Mouse (Mus musculus) ZHBTc4 (cell line): Measurements from ENCODE around the gene Nyap1.

Source experiments
- DNase-seq: peaks from one replicate; pipeline ENCODE4 v3.0.0-alpha.2; 2011; ENCODE audit warnings: low read depth, low spot score

The Nyap1 gene

DNA sequence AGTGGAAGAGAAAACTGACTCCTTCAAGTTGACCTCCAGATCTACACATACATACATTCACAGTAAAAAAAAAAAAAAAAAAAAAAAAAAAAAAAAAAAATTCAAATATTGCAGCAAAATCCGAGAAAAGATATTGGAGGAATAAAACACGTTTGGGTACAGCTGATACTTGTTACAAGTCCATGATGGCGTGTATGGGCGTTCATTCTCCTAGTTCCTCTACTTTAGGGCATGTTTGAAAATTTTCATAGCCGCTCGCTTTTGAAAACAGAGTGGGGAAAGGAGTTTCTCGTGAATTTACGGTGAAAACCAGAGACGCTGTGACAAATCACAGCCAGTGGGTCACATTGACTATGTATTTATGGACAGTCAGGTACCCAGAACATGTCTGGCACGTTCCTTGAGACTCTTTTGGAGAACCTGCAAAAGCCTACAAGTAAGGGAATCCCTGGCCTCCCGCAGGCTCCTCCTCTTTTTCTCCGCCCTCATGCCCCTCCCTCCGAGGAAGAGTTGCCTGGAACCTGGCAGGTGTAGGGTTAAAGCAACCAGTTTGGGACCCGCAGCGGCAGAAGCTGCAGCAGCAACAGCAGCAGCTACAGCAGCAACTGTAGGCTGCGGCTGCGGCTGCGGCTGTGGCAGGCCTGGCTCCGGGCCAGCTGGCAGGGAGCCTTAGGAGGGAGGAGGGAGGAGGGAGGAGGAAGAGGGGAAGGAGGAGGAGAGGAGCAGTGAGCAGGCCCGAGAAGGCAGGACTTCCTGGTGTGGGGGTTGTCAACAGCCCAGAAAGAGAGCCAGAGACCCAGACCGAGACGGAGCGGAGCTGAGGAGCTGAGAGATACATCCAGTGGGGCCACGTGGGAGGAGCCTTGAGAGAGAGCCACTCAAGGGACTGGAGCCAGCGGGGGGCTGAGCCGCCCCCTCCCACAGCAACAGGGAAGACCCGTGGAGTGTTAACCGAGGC lies 4.1 kb upstream of the Nyap1 start, which contains the start of gene Tsc22d4:
Gene Tsc22d4, plus strand, starts transcription at position 517 of the 958 bp plus-strand sequence.
- peak; percentile 96 for DNase-seq

DNA sequence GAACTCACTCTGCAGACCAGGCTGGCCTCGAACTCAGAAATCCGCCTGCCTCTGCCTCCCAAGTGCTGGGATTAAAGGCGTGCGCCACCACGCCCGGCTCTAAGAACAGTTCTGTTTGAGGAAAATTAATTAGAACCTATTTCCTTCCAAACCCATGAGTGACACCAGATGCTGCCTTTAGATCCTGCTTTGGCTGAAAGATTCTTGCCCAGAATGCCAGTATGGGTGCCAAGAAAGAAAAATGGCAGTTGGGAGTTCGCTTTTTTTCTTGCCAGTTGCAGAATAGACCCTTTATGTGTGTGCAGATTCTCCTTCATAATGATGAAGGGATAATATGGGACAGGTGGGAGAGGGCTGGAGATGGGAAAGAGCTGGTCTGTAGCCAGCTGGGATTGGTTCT lies 2.8 kb upstream of the Nyap1 start:
- DNase-seq = no peak

DNA sequence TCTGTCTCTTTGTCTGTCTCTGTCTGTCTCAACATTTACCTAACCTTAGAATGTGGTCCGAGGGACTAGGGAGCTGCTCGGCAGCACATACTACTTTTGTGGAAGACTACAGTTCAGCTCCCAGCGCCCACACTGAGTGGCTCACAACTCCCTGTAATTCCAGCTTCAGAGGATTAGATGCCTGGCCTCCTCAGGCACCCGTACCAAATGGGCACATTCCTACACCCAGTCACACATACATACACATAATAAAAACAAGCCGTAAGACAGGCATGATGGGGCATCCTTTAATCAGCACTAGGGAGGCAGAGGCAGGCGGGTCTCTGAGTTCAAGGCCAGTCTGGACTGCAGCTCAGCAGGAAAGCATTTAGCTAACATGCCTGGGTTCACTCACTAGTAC lies 1.4 kb upstream of the Nyap1 start:
- no peak for DNase-seq

GRCm38 (mm10) chr5:137742048-137742447 lies 641 bp upstream of the Nyap1 start:
- no peak for DNase-seq

DNA sequence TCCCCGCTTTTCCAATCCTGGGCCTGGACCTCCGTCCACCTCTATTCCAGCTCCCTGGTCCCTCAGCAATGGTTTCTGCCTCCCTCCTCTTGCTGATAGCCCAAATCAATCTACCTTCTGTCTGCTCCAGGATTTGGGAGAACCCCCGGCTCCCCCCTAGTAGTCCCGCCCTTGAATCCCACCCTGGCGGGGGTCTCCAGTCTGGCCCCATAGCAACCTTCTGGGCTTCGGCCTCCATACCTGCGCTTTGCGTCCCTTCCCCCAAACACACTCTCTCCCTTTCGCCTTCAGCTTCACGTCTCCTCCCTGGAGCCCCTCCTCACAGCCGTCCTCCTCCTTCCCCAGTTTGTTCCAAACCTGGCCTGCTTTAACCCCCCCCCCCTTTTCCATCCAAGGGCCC lies 901 bp downstream of the Nyap1 start:
- no peak for DNase-seq

- DNase-seq = no peak
Observed at GRCm38 (mm10) chr5:137739471-137739870, 1.9 kb downstream of the Nyap1 start.

GRCm38 (mm10) chr5:137738516-137738915 lies 2.9 kb downstream of the Nyap1 start:
- no peak for DNase-seq

DNA sequence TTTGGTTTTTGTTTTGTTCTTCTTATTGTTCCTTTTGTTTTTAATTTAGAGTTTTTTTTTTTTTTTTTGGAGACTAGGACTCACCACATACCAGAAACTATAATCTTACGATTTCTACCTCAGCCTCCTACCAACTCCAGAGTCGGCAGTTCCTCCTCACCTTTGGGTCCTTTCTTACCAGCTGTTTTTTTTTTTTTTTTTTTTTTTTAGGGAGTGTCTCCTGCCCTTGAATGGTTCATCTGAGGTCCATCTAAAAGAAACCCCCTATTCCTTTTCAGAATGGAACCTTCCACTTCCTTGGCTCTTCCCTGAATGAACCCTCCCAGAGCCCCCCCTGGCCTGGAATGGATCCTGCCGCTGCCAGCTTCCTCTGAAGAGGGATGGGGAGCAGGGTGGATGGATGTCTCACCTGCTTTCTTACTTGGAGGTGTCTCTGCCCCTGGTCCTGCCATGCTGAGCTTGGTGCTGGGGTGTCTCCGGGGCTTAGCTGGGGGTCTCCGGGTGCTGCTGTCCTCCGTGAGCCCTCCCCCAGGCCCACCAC lies 3.9 kb downstream of the Nyap1 start:
- peak; percentile 81 for DNase-seq

DNA sequence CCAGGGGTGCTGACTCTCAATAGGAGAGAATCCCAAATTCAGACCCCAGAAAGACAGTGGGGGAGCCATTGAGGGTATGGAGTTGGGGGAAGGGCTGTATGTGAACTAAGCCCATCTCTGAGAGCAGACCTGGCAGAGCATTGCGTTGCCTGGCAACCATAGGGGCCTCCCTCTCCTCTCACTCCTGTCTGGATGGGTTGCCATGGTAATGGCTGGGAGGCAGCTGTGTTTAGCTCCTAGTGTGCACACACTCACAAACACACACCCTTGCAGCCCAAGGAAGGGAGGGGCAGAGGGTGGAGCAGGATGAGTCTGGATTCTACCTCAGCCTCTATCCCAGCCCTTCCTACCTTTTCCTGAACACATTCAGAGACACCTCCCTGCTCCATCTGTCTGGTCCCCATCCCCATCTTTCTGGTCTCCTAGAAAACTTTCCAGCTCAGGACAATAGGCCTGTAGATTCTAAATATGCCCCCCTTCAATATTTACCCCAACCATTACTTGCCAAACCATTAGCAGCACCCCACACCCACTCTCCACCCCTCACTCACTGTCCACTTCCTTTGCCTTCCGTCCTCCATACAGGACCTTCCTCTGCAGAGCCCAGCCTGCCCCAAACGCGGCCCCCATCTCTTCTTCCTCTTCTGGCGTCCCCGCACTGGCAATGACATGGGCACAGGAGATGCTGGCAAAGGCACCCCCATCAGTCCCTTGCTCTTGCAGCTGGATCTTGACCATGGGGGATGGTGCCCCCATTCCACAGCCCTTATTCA lies 6.9 kb downstream of the Nyap1 start:
- peak; percentile 59 for DNase-seq

- DNase-seq = no peak
Observed at GRCm38 (mm10) chr5:137733638-137734288, 7.6 kb downstream of the Nyap1 start.

DNA sequence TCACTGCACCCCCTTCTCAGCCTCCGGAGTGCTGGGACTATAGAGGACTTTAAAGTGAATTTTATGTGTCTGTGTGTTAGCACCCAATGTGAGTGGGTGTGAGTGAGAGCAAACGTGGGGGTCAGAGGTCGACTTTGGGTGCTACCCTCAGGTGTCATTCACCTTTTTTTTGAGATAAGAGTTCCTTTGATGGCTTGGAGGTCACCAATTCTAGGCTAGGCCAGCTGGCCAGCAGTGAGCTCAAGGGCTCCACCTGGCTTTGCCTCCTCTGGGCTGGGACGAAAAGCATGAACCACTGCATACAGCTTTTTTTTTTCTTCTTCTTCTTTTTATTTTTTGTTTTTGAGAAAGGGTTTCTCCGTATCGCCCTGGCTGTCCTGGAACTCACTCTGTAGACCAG lies 14.6 kb downstream of the Nyap1 start:
- DNase-seq = no peak

DNA sequence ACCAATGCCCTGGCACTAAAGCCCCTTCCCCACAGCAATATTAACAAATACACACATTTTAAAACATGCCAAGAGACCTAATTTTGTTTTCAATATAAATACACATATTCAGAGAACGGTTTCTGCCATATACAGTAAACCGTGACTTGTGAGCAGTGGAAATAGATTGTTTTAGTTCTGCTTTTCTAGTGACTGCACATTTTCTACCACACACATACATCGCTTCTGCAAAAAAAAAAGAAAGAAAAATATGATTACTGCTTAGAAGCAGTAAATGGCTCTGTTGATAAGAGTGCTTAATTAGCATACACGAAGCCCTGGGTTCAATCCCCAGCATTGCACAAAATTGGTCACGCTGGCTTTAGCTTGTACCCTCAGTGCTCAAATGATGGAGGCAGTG lies 17.6 kb downstream of the Nyap1 start:
- no peak for DNase-seq

DNA sequence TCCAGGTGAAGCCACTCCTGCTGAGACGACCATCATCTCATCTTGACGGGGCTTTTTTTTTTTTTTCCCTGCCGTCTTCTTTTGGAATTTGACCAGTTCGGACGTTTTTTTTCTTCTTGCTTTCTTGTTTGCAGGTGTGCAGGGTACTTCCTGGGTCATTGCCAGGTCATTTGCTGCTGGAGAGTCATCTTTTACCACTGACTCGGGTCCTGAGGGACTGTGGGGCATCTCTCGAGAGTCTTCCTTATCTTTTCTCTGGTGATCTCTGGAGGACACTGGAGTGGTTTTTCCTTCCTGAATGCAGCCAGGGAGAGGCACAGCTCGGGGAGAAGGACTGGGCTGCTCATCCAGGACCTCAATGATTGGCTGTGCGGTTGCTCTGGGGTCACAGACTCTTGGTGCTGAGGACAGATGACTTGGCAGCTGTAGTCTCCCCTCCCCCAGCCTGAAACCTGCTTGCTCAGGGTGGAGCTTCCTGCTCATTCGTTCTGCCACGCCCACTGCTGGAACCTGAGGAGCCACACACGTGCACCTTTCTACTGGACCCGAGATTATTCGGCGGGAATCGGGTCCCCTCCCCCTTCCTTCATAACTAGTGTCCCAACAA lies 20.7 kb downstream of the Nyap1 start:
- peak; percentile 34 for DNase-seq

DNA sequence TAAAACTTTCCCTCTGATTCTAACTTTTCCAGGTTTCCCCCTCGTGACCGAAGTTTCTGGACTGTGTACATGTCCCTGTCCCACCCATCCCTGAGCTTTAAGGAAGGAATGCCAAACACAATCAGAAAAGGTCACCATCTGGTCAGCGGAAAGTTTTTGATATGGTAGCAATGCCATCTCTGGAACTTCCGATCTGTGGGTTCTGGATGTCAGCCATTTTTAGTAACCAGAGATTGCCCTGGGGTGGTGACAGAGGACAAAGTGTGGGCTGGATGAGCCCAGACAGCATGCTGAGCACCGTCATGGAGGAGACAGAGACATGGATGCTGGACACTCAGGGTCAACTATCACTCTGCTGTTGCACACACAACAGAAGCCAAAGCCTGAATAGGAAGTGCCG lies 22.3 kb downstream of the Nyap1 start:
- no peak for DNase-seq

- no peak for DNase-seq
Observed at GRCm38 (mm10) chr5:137718020-137718790, 23.2 kb downstream of the Nyap1 start.

DNA sequence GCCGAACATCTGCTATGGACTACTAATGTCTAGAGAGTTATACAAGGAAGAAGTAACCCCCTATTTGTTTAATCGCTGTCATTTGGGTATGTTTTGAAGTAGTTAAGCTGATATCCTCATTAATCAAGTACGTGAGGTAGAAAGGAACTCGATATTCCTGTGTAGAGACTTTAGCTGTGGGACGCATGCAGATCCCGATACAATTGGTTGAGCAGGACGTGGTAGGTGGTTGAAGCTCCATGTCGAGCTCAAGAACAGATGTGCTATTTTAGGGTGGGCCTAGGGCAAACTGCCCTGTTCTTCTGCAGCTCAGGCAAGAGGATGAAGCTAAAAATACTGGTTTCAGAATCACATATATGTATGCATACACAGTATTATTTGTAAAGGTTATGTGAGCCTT lies 25.7 kb downstream of the Nyap1 start:
- no peak for DNase-seq

DNA sequence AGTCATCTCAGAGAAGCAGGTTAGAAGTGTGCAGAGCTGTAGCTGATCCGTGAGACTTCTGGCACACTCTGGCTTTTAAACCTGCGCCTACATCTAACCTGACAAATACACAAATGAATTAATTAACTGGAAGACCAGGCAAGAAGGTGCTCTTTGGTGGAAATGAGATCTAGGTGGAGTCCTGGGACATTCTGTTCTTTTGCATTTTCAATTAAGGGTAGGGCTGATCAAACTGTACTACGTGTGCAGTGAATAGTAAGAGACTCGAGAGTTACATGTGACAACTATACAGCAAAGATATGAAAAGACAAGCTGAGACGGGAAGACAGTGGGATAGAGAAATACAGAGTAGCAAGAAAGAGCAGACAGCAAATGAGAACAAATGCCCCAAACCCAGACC lies 28.0 kb downstream of the Nyap1 start:
- DNase-seq = no peak

- peak; percentile 49 for DNase-seq
Observed at GRCm38 (mm10) chr5:137706913-137707633, 34.3 kb downstream of the Nyap1 start.

DNA sequence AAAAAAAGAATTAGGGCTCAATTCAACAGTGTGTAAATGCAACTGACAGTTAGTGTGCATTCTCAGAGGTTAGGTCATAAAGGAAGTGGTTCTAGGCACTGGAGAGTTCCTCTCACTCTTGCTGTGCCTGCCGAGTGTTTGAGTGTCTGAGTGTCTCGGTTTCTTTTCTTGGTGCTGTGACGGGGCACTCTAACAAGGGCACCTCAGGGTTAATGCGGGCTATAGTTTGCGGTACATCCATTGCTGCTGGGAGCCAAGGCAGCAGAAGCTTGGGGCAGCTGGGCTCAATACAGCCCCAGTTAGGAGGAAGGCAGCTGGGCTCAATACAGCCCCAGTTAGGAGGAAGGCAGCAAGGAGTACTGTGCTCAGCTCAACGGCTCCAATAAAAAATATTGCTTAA lies 36.2 kb downstream of the Nyap1 start:
- DNase-seq = no peak

DNA sequence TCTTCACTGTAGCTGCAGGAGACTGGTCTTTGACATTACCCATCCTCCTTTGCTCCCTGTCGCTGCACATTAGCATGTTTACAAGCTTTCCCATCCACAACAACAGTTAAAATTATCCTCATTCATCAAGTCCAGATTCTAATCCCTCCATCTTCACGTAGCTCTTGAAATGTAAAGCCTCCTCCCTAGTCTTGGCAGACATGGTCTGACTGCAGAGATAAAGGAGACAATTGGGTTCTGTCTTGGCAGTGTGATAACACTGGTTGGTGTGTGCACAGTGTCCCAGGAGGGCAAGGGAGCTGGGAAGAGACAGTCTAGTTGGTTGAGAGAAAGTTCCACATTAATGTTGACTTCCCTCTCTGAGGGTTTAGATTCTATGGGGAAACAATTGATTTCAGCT lies 41.6 kb downstream of the Nyap1 start:
- no peak for DNase-seq
